Mouse (Mus musculus) intestine, postnatal 0 days (tissue): ENCODE measurements around the gene Nsun5. TPM values are rescaled to one million over a fixed set of nuclear protein-coding genes. Genes with fewer than 3 reads are reported as not detected.
A peak's percentile ranks its signal among the peaks of the same experiment; 100 is the strongest.
"Not testable (repeated sequence)": the region's sequence is repeated elsewhere in the genome, so short reads cannot be mapped to it uniquely, and the experiment has no call there.

ENCODE experiments used
- ATAC-seq: fragments of 200-750 bp; cut with Nextera tagmentation; 2 replicates; pipeline ENCODE4 v1.8.0; 2017; ENCODE audit warnings: mild to moderate bottlenecking, moderate TSS enrichment, moderate library complexity
- H3K27ac ChIP-seq: fragments of 300-500 bp; sonication (generic); 2 replicates; pipeline ENCODE4 v1.5.1; 2014; ENCODE audit warnings: mild to moderate bottlenecking, low read depth, low read length, moderate library complexity
- H3K27me3 ChIP-seq: fragments of 300-500 bp; sonication (generic); replicated peaks from 2 replicates; pipeline ENCODE4 v1.6.1; 2014; ENCODE audit warnings: low read length, mixed read lengths; ENCODE audit not compliant: control insufficient read depth, insufficient read depth
- H3K36me3 ChIP-seq: fragments of 300-500 bp; sonication (generic); 2 replicates; pipeline ENCODE4 v1.6.1; 2014; ENCODE audit warnings: mild to moderate bottlenecking, moderate library complexity; ENCODE audit not compliant: control insufficient read depth, insufficient read depth
- H3K4me1 ChIP-seq: fragments of 300-500 bp; sonication (generic); replicated peaks from 2 replicates; pipeline ENCODE4 v1.6.1; 2014; ENCODE audit warnings: antibody characterized with exemption, low read length, mixed read lengths; ENCODE audit not compliant: control insufficient read depth, insufficient read depth
- H3K4me2 ChIP-seq: fragments of 300-500 bp; sonication (generic); replicated peaks from 2 replicates; pipeline ENCODE4 v1.6.1; 2014; ENCODE audit warnings: low read depth, mild to moderate bottlenecking, moderate library complexity
- H3K4me3 ChIP-seq: fragments of 300-500 bp; sonication (generic); 2 replicates; pipeline ENCODE4 v1.5.1; 2014; ENCODE audit warnings: low read depth, low read length
- H3K9ac ChIP-seq: fragments of 300-500 bp; sonication (generic); 2 replicates; pipeline ENCODE4 v1.6.1; 2014; ENCODE audit warnings: mild to moderate bottlenecking, low read depth, low read length
- H3K9me3 ChIP-seq: fragments of 300-500 bp; sonication (generic); 2 replicates; pipeline ENCODE4 v1.6.1; 2016; ENCODE audit warnings: mixed run types; ENCODE audit not compliant: control insufficient read depth
- CTCF ChIP-seq: sonication (generic); IDR thresholded peaks from 2 replicates; pipeline ENCODE4 v1.5.1; 2016; ENCODE audit warnings: low read depth, mild to moderate bottlenecking, control low read depth, antibody characterized with exemption, moderate library complexity
- WGBS: fragments of 180-500 bp; shearing (Covaris S2); extraction: QIAGEN DNeasy Blood & Tissue Kit; methylation state at CpG from one replicate; pipeline ENCODE4 v1.1.7; 2014; 5-methylcytosine and 5-hydroxymethylcytosine counted together
- polyA plus RNA-seq: library from polyadenylated mRNA; unstranded; fragments of >200 nt; fragmentation: Nextera tagmentation; extraction: Ambion mirVana; gene quantifications from 2 replicates; pipeline ENCODE4 v1.2.1, GENCODE M21; 2015

The Nsun5 gene
- polyA plus RNA-seq, 1 experiment from 2014 or later: 9.8 TPM

DNA sequence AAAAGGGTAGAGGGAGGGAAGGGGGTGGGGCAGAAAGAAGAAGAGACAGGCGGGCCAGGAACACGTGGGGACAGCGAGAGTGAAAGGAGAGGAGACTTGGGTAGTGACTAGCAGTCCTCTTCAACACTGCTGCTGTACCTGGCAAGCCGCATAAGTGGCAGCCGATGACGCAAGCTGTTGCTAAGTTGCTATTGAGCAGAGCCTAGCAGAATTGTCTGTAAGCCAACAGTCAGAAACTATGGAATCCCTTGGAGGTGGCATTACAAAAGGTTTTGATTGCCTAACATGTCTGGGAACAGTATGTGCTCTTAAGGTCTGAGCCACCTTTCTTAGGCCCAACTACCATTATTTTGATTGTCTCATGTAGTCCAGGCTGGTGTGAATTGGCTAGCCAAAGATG is 1.4 kb upstream of the Nsun5 start:
- no peak overlapping the region for H3K4me2 ChIP-seq
- no peaks in the 10 kb centered on the region for H3K9me3 ChIP-seq
- H3K27ac ChIP-seq: no peak overlapping the region
- ATAC-seq: no peak
- H3K4me3 ChIP-seq: no peak overlapping the region
- peaks cover 4% of the 10 kb centered on the region; the same call in 1 of the 2 replicates for H3K4me1 ChIP-seq
- no peaks in the 10 kb centered on the region for H3K27me3 ChIP-seq
- no peak overlapping the region for H3K9ac ChIP-seq
- peaks cover 12% of the 10 kb centered on the region; the same call in 1 of the 2 replicates for H3K36me3 ChIP-seq
- no peak for TF ChIP-seq CTCF
- 83% methylated on average over 6 of the region's 6 CpGs for WGBS

DNA sequence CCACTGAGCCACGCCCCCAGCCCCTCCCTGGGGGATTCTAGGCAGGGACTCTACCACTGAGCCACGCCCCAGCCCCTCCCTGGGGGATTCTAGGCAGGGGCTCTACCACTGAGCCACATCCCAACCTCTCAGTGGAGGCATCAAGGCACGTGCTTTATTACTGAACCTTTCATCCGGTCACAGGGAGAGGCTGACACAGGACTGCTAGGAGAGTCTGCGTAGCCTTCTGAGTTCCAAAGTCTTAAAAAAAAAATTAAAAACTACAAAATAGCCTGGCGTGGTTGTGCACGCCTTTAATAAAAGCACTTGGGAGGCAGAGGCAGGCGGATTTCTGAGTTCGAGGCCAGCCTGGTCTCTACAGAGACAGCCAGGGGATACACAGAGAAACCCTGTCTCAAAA is 557 bp upstream of the Nsun5 start:
- peak overlapping the region; percentile 87 for H3K4me3 ChIP-seq
- peaks cover 21% of the 10 kb centered on the region; the same call in 1 of the 2 replicates for H3K36me3 ChIP-seq
- peak overlapping the region; percentile 69; the same call in 1 of the 2 replicates for H3K27ac ChIP-seq
- not testable (repeated sequence) for ATAC-seq, H3K4me1 ChIP-seq, H3K9me3 ChIP-seq, H3K27me3 ChIP-seq
- peak overlapping the region; percentile 99 for H3K4me2 ChIP-seq
- peak overlapping the region; percentile 80 for H3K9ac ChIP-seq
- 56% methylated on average over 9 of the region's 9 CpGs for WGBS

DNA sequence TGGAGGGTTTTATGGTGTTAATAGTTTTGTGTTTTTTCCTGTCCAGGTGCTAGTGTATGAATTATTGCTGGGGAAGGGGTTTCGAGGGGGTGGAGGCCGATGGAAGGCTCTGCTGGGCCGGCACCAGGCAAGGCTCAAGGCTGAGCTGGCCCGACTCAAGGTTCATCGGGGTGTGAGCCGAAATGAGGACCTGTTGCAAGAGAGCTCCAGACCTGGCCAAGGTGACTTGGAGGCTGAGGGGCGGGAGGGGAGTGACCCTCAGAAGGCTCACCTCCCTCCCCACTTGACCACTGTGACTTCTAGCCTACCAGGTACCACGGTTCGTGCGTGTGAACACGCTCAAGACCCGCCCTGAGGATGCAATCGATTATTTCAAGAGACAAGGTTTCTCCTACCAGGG is 1.4 kb downstream of the Nsun5 start:
- Histone ChIP-seq H3K4me3 (no peak overlapping the region), H3K9me3 (no peaks in the 10 kb centered on the region), H3K9ac (no peak overlapping the region), H3K4me2 (0 out of 2 replicates have a peak overlapping the region, but pooled peaks have one; percentile 99), H3K27ac (no peak overlapping the region), H3K36me3 (peaks cover 41% of the 10 kb centered on the region), H3K4me1 (peaks cover 4% of the 10 kb centered on the region; the same call in 1 of the 2 replicates), H3K27me3 (no peaks in the 10 kb centered on the region)
- no peak for TF ChIP-seq CTCF
- no peak for ATAC-seq
- 95% methylated on average over 13 of the region's 13 CpGs for WGBS

DNA sequence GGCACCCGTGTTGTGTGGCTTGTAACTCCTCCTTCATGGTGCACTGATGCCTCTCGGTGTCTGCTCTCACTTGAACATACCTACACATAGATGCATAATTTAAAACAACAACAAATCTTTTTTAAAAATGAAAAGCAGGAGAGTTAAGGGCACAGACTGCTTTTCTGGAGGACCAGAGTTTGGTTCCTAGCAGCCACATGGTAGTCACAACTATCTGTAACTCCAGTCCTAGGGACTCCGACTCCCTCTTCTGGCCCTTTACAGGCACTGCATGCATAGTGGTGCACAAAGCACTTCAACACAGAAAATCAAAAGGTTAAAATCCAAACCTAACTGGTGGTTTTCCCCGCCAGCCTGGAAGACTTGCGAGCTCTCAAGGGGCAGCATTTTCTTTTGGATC is 3.8 kb downstream of the Nsun5 start:
- WGBS: 98% methylated on average over 5 of the region's 5 CpGs
- Histone ChIP-seq H3K27me3 (no peaks in the 10 kb centered on the region), H3K4me2 (no peak overlapping the region), H3K4me3 (no peak overlapping the region), H3K9me3 (no peaks in the 10 kb centered on the region), H3K27ac (0 out of 2 replicates have a peak overlapping the region, but pooled peaks have one; percentile 8), H3K9ac (no peak overlapping the region), H3K4me1 (peaks cover 4% of the 10 kb centered on the region; the same call in 1 of the 2 replicates), H3K36me3 (peaks cover 62% of the 10 kb centered on the region)
- TF ChIP-seq CTCF: 0 out of 2 replicates have a peak, but pooled peaks have one; percentile 11
- ATAC-seq: no peak

DNA sequence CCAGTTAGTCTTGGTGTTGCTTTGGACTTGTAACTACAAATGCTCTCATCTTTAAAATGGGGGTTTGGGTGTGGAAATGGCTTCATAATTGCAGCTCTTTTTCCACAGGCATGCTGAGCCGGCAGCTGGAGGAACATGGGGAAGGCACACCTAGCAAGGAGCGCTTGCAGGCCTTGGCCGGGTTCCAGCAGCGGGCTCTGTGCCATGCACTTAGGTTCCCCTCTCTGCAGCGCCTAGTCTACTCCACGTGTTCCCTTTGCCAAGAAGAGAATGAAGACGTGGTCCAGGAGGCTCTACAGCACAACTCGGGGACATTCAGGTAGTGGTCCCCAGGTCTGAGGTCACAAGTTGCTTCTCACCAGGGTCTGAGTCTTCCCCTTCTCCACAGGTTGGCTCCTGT is 5.4 kb downstream of the Nsun5 start:
- 59% methylated on average over 8 of the region's 8 CpGs for WGBS
- Histone ChIP-seq H3K27me3 (no peaks in the 10 kb centered on the region), H3K27ac (no peak overlapping the region), H3K9me3 (no peaks in the 10 kb centered on the region), H3K4me3 (no peak overlapping the region), H3K4me1 (peaks cover 4% of the 10 kb centered on the region; the same call in 1 of the 2 replicates), H3K4me2 (no peak overlapping the region), H3K9ac (no peak overlapping the region), H3K36me3 (peaks cover 76% of the 10 kb centered on the region)
- TF ChIP-seq CTCF: no peak
- ATAC-seq: no peak

DNA sequence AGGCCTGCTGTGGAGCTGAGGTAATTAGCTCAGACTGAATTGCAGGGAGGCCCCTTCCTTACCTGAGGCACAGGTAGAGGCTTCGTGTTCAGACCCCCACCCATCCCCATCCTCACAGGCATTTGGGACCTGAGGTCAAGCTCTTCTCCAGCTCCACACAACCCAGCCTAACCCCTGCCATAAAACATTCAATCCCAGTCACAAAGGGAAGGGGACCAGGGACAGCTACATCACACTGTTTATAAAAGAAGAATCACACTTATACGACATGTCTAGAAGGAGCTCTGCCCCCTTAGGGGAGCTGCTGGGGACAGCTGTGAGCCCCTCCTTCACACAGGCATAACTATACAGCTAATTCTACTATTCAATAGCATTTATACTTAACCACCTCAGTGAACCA is 6.6 kb downstream of the Nsun5 start:
- H3K27ac ChIP-seq: no peak overlapping the region
- peaks cover 88% of the 10 kb centered on the region for H3K36me3 ChIP-seq
- no peaks in the 10 kb centered on the region for H3K27me3 ChIP-seq
- TF ChIP-seq CTCF: no peak
- H3K9me3 ChIP-seq: no peaks in the 10 kb centered on the region
- H3K9ac ChIP-seq: no peak overlapping the region
- H3K4me1 ChIP-seq: no peaks in the 10 kb centered on the region
- no peak for ATAC-seq
- 43% methylated on average over 2 of the region's 2 CpGs for WGBS
- no peak overlapping the region for H3K4me2 ChIP-seq
- H3K4me3 ChIP-seq: no peak overlapping the region

DNA sequence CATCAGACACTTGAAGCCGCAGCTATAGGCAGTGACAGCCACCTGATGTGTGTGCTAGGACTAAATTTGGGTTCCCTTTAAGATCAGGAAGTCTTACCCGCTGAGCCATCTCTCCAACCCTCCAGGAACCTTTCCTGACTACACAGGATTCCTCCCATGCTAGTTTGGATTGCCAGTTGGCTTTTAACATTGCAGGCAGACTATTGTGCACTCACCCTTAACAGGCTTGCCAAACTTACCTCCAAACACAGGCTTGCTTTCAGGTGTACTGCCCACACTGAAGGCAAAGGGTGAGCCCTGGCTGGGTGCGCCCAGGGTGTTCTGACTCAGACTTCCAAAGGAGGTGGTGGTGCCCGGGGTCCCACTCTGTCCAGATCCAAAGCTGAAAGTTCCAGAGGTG is 10.9 kb downstream of the Nsun5 start:
- H3K36me3 ChIP-seq: peaks cover 89% of the 10 kb centered on the region
- H3K9me3 ChIP-seq: no peaks in the 10 kb centered on the region
- no peak for ATAC-seq
- WGBS: 92% methylated on average over 4 of the region's 4 CpGs
- TF ChIP-seq CTCF: no peak
- no peak overlapping the region for H3K4me2 ChIP-seq
- H3K27me3 ChIP-seq: no peaks in the 10 kb centered on the region
- H3K27ac ChIP-seq: no peak overlapping the region
- no peaks in the 10 kb centered on the region for H3K4me1 ChIP-seq
- H3K4me3 ChIP-seq: no peak overlapping the region
- no peak overlapping the region for H3K9ac ChIP-seq
